Mouse (Mus musculus) hindbrain, embryonic 13.5 days (tissue): Measurements from ENCODE around the gene Cbx8. TPM values are rescaled to one million over a fixed set of nuclear protein-coding genes. Genes with fewer than 3 reads are reported as not detected.

Experiments used
- ATAC-seq: fragments of 200-750 bp; cut with Nextera tagmentation; 2 replicates; pipeline ENCODE4 v1.8.0; 2017; ENCODE audit warnings: moderate TSS enrichment; ENCODE audit not compliant: low FRiP score
- H3K27ac ChIP-seq: fragments of 300-500 bp; sonication (generic); 2 replicates; pipeline ENCODE4 v1.5.1; 2015; ENCODE audit warnings: inconsistent platforms, mild to moderate bottlenecking, moderate library complexity
- H3K27me3 ChIP-seq: fragments of 300-500 bp; sonication (generic); 2 replicates; pipeline ENCODE4 v1.6.1; 2015; ENCODE audit warnings: mild to moderate bottlenecking, inconsistent platforms
- H3K36me3 ChIP-seq: fragments of 300-500 bp; sonication (generic); 2 replicates; pipeline ENCODE4 v1.6.1; 2015; ENCODE audit warnings: mild to moderate bottlenecking, inconsistent platforms
- H3K4me1 ChIP-seq: fragments of 300-500 bp; sonication (generic); replicated peaks from 2 replicates; pipeline ENCODE4 v1.6.1; 2015; ENCODE audit warnings: inconsistent platforms
- H3K4me2 ChIP-seq: fragments of 300-500 bp; sonication (generic); 2 replicates; pipeline ENCODE4 v1.6.1; 2015; ENCODE audit warnings: inconsistent platforms, mild to moderate bottlenecking, moderate library complexity
- H3K4me3 ChIP-seq: fragments of 300-500 bp; sonication (generic); 2 replicates; pipeline ENCODE4 v1.5.1; 2015; ENCODE audit warnings: mild to moderate bottlenecking, inconsistent platforms
- H3K9ac ChIP-seq: fragments of 300-500 bp; sonication (generic); 2 replicates; pipeline ENCODE4 v1.6.1; 2015; ENCODE audit warnings: mild to moderate bottlenecking, inconsistent platforms
- H3K9me3 ChIP-seq: fragments of 300-500 bp; sonication (generic); 2 replicates; pipeline ENCODE4 v1.6.1; 2016; ENCODE audit warnings: inconsistent platforms
- WGBS: fragments of 180-500 bp; shearing (Covaris S2); methylation state at CpG from one replicate; pipeline ENCODE4 v1.1.7; 2015; 5-methylcytosine and 5-hydroxymethylcytosine counted together
- polyA plus RNA-seq: library from polyadenylated mRNA; unstranded; fragments of >200 nt; fragmentation: Nextera tagmentation; extraction: Ambion mirVana; gene quantifications from 2 replicates; pipeline ENCODE4 v1.2.1, GENCODE M21; 2015

The Cbx8 gene
- polyA plus RNA-seq, 1 experiment from 2014 or later: 11.1 TPM

GRCm38 (mm10) chr11:119034635-119035034 lies 6.1 kb downstream of the Cbx8 start:
- Histone ChIP-seq H3K4me1 (peaks cover 60% of the 10 kb centered on the region), H3K9me3 (no peaks in the 10 kb centered on the region), H3K4me3 (peak overlapping the region; percentile 20), H3K36me3 (peaks cover 21% of the 10 kb centered on the region), H3K27ac (no peak overlapping the region), H3K4me2 (peak overlapping the region; percentile 44), H3K27me3 (peaks cover 65% of the 10 kb centered on the region), H3K9ac (no peak overlapping the region)
- no peak for ATAC-seq
- 3% methylated on average over 19 of the region's 19 CpGs for WGBS

GRCm38 (mm10) chr11:119033874-119034558 lies 6.8 kb downstream of the Cbx8 start:
- Histone ChIP-seq H3K4me1 (peaks cover 57% of the 10 kb centered on the region), H3K4me2 (peak overlapping the region; percentile 44), H3K9ac (no peak overlapping the region), H3K4me3 (peak overlapping the region; percentile 20), H3K9me3 (no peaks in the 10 kb centered on the region), H3K27me3 (peaks cover 59% of the 10 kb centered on the region), H3K36me3 (peaks cover 25% of the 10 kb centered on the region), H3K27ac (no peak overlapping the region)
- no peak for ATAC-seq
- WGBS: 1% methylated on average over 26 of the region's 26 CpGs

DNA sequence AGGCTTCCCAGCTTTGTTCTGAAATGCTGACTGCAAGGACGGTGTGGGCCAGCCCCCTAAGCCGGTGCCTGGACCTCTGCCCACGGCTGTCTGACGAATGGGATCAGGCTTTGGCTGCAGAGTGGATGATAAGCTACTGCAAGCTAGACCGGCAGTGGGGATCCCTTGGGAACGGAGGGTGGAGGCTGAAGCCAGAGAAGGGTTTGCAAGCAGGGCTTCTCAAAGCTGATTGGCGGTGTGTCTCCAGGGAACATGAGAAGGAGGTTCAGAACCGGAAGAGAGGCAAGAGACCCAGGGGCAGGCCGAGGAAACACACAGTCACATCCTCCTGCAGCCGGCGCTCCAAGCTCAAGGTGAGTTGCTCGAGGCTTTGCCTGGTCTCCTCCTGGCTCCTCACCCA lies 14.6 kb downstream of the Cbx8 start:
- H3K27ac ChIP-seq: 0 out of 2 replicates have a peak overlapping the region, but pooled peaks have one; percentile 20
- H3K27me3 ChIP-seq: peaks cover under 1% of the 10 kb centered on the region; the same call in 1 of the 2 replicates
- peaks cover 60% of the 10 kb centered on the region for H3K4me1 ChIP-seq
- peak overlapping the region; percentile 95 for H3K9ac ChIP-seq
- peak overlapping the region; percentile 99 for H3K4me3 ChIP-seq
- WGBS: 50% methylated on average over 12 of the region's 12 CpGs
- H3K4me2 ChIP-seq: peak overlapping the region; percentile 90
- no peak for ATAC-seq
- H3K36me3 ChIP-seq: peaks cover 47% of the 10 kb centered on the region
- H3K9me3 ChIP-seq: no peaks in the 10 kb centered on the region

- Histone ChIP-seq H3K4me1 (peaks cover 59% of the 10 kb centered on the region), H3K27me3 (peaks cover 14% of the 10 kb centered on the region), H3K9me3 (no peaks in the 10 kb centered on the region), H3K36me3 (peaks cover 30% of the 10 kb centered on the region), H3K9ac (peak overlapping the region; percentile 95), H3K4me3 (peak overlapping the region; percentile 99), H3K4me2 (peak overlapping the region; percentile 90), H3K27ac (peak overlapping the region; percentile 91)
- no peak for ATAC-seq
- 8% methylated on average over 7 of the region's 7 CpGs for WGBS
Measured at GRCm38 (mm10) chr11:119024260-119024659, 16.5 kb downstream of the Cbx8 start.

GRCm38 (mm10) chr11:119023616-119023980 lies 17.2 kb downstream of the Cbx8 start:
- H3K9me3 ChIP-seq: no peaks in the 10 kb centered on the region
- WGBS: 1% methylated on average over 15 of the region's 15 CpGs
- peaks cover 14% of the 10 kb centered on the region for H3K27me3 ChIP-seq
- H3K27ac ChIP-seq: peak overlapping the region; percentile 91
- no peak; the same call in 1 of the 2 replicates for ATAC-seq
- H3K4me3 ChIP-seq: peak overlapping the region; percentile 99
- peak overlapping the region; percentile 90 for H3K4me2 ChIP-seq
- peaks cover 52% of the 10 kb centered on the region for H3K4me1 ChIP-seq
- peak overlapping the region; percentile 95 for H3K9ac ChIP-seq
- peaks cover 23% of the 10 kb centered on the region for H3K36me3 ChIP-seq

DNA sequence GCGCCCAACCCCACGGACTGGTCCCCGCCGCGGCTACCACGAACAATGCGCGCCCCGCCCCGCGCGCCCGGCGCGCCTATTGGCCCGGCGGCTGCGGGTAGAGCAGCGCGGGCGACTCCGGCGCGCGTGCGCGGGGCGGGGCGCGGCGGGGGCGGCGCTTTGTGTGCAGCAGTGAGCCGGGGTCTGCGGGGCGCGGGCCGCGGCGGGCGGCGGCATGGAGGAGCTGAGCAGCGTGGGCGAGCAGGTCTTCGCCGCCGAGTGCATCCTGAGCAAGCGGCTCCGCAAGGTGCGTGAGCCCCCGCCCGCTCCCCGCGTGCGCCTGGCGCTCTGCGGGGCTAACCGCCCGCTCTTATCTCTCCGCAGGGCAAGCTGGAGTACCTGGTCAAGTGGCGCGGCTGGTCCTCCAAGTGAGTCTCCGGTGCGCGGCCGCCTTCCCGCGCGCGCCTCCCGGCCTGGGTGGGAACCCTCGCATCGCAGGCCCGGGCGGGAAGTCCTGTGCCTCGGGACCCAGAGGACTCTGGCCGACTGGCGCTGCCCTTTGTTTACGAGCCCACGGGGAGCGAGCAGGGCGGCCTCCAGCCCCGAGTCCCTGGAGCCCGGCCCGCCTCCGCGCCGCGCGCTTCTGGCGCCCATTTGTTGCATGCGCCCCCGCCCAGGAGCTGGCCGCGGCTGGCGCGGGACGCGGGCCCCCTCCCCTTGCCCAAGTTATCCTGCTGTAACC lies 17.7 kb downstream of the Cbx8 start, which contains the start of gene Cbx2:
TSS of gene Cbx2 (plus strand) at position 68 of the 721 bp plus-strand sequence.
- H3K36me3 ChIP-seq: peaks cover 18% of the 10 kb centered on the region
- peak; percentile 90 for ATAC-seq
- H3K27me3 ChIP-seq: peaks cover 14% of the 10 kb centered on the region
- peak within 1 kb of the TSS; percentile 99 for H3K4me3 ChIP-seq
- H3K9ac ChIP-seq: peak within 1 kb of the TSS; percentile 95
- no peaks in the 10 kb centered on the region for H3K9me3 ChIP-seq
- H3K27ac ChIP-seq: peak within 1 kb of the TSS; percentile 91
- H3K4me1 ChIP-seq: peaks cover 47% of the 10 kb centered on the region
- H3K4me2 ChIP-seq: peak within 1 kb of the TSS; percentile 90
- WGBS: under 1% methylated on average over 65 of the region's 99 CpGs

DNA sequence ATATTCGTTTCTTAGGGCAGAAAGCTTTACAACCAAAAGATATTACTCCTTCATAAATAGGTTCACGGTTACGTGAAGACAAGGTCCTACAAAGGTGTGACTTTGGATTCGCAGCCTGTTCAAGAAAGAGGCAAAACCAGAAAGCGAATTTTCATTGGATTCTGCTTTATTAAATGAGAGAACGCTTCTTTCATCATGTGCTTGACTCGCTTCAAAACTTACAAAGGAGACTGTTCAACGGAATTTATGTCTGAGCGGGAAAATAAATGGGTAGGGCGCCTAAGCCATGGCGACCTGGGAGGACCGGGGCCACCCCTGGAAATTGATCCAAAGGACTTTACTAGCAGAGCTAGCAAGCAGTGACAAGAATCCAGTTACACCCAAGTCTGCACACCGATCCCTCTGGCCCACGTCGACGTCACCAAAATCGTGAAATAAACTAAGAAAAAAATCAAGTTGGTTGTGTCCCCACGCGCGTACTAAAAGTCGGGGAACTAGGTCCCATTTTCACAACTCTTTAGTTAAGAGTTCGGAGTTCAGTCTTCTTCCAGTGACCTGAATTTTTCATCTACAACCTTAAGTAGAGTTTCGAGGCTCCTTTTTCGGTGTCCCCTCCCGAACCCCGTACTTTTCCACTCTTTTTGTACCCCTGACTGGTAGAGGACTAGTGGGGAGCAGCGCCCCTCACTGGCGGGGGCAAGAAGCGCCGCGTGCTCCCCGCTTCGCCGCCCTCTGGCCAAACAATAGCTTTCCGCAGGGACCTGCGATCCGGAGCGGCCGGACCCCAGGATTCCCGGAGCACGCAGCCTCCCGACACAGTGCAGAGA lies 18.5 kb downstream of the Cbx8 start:
- Histone ChIP-seq H3K4me3 (peak overlapping the region; percentile 99), H3K4me2 (peak overlapping the region; percentile 90), H3K4me1 (peaks cover 45% of the 10 kb centered on the region), H3K9ac (peak overlapping the region; percentile 95), H3K9me3 (no peaks in the 10 kb centered on the region), H3K27me3 (peaks cover 14% of the 10 kb centered on the region), H3K27ac (peak overlapping the region; percentile 91), H3K36me3 (peaks cover 11% of the 10 kb centered on the region)
- no peak for ATAC-seq
- 7% methylated on average over 42 of the region's 42 CpGs for WGBS

DNA sequence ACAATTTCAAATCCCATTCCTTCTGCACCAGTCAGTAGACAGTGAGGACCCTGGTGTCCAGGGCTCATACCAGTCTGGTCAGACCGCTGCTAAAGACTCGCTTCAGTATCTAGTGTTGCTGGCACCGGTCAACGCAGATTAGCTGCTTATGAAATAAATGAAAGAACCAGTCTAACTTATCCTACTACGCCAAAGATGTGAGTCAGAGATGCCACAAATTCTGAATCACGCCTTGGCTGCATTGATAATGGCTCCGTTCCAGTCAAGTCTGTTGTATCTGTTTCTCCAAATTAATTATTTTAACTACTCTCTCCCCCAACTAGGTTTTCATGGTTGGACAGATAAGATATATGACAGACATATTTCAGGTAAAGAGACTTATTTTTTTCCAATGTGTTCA lies 19.6 kb downstream of the Cbx8 start:
- H3K4me1 ChIP-seq: peaks cover 34% of the 10 kb centered on the region
- H3K4me3 ChIP-seq: no peak overlapping the region
- no peak overlapping the region for H3K9ac ChIP-seq
- H3K4me2 ChIP-seq: no peak overlapping the region
- H3K27me3 ChIP-seq: peaks cover 14% of the 10 kb centered on the region
- ATAC-seq: no peak
- no peak overlapping the region for H3K27ac ChIP-seq
- WGBS: 98% methylated on average over 7 of the region's 7 CpGs
- H3K9me3 ChIP-seq: no peaks in the 10 kb centered on the region
- H3K36me3 ChIP-seq: no peaks in the 10 kb centered on the region

- Histone ChIP-seq H3K4me1 (peaks cover 8% of the 10 kb centered on the region), H3K4me3 (no peak overlapping the region), H3K27ac (no peak overlapping the region), H3K36me3 (no peaks in the 10 kb centered on the region), H3K9me3 (no peaks in the 10 kb centered on the region), H3K4me2 (no peak overlapping the region), H3K9ac (no peak overlapping the region), H3K27me3 (peaks cover 14% of the 10 kb centered on the region)
- ATAC-seq: no peak
- WGBS: 20% methylated on average over 7 of the region's 7 CpGs
Measured at GRCm38 (mm10) chr11:119017506-119017905, 23.3 kb downstream of the Cbx8 start.

DNA sequence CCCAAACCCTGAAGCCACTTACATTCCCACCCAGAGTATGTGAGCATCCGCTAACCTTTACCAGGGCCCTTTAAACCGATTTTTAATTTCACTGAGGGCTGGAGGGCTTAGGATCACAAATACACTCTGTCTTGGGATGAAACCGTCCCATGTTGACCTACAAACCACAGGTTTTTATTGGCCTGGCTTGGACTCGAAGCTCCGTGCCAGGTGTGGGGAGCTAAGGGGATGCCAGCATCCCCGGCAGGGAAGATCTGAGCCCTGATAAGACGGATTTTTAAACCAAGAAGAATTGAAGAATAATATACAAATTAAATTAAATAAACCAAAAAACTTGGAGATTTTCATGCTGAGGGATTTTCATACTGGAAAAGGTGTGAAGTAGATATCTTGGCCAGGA lies 26.3 kb downstream of the Cbx8 start:
- H3K4me3 ChIP-seq: no peak overlapping the region
- H3K27me3 ChIP-seq: 0 out of 2 replicates have a peak, but pooled peaks cover 1% of the 10 kb centered on the region
- no peaks in the 10 kb centered on the region for H3K36me3 ChIP-seq
- H3K9me3 ChIP-seq: no peaks in the 10 kb centered on the region
- no peak for ATAC-seq
- H3K4me1 ChIP-seq: no peaks in the 10 kb centered on the region
- WGBS: 89% methylated on average over 7 of the region's 7 CpGs
- no peak overlapping the region for H3K4me2 ChIP-seq
- H3K27ac ChIP-seq: no peak overlapping the region
- no peak overlapping the region for H3K9ac ChIP-seq

DNA sequence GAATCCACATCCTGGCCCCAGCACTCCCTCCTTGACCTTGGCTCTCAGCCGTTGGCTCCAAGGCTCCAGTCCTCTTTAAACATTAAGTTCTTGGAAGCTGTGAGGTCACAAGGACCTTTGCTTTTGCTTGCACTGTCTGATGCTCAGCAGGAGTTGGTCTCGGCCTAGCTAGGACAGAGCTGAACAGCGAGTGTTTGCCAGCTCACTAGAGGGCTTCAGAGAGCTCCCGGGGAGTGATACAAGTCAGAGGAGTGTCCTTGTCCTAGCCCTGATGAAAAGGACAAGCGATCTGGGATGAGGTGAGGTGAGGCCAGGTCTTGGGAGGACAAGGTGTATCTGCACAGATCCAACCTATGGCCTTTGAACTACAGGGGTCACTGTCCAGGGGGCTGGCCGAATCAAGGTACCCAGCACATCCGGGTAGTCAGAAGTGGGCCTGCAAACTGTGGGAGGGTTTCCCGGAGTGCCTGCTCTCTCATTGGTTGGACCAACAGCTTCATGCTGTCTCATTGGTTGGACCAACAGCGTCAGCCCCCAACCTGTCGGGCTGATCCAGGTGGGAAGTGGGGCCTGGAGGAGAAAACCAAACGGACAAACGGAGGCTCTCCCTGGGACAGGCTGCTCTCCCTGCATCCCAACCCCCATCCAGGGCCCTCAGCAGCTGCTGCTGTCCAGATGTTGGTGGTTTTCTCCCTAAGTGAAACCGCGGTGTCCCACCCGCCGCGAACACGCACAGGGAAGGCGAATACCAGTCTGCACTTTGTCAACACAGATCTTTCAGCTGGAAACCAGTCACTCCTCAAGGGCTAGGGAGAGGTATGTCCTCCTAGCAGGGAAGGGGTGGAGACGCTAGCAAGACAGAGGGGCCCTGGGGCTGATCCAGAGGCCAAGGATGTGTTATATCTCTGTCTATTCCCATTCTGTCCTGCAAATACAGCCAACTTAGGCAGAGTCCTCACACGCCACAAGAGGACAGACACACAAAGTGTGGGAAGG lies 33.0 kb downstream of the Cbx8 start:
- no peak overlapping the region for H3K27ac ChIP-seq
- peak overlapping the region; percentile 27 for H3K4me3 ChIP-seq
- no peaks in the 10 kb centered on the region for H3K27me3 ChIP-seq
- H3K9me3 ChIP-seq: no peaks in the 10 kb centered on the region
- 0 out of 2 replicates have a peak, but pooled peaks cover 7% of the 10 kb centered on the region for H3K4me1 ChIP-seq
- peak overlapping the region; percentile 55; the same call in 1 of the 2 replicates for H3K9ac ChIP-seq
- H3K36me3 ChIP-seq: no peaks in the 10 kb centered on the region
- peak overlapping the region; percentile 49 for H3K4me2 ChIP-seq
- no peak; the same call in 1 of the 2 replicates for ATAC-seq
- 22% methylated on average over 21 of the region's 21 CpGs for WGBS
